Mouse (Mus musculus): Measurements from ENCODE around the gene Mcpt4.

GRCm38 (mm10) chr14:56019446-56019845 is 42.7 kb downstream of the Mcpt4 start:
- TF ChIP-seq CTCF (IDR thresholded peaks at IDR 0.05; ENCODE audit: extremely low read depth, insufficient read depth, low read length) (no peak), POLR2A (IDR thresholded peaks at IDR 0.05; ENCODE audit: extremely low read depth, insufficient read depth, low read length) (no peak)
